Mouse (Mus musculus): ENCODE measurements around the gene Coa4. TPM values are rescaled to one million over a fixed set of nuclear protein-coding genes. Genes with fewer than 3 reads are reported as not detected.
A peak's percentile ranks its signal among the peaks of the same experiment; 100 is the strongest.

Coa4 gene
- polyA plus RNA-seq, 1 experiment from 2014 or later, result 24.4 TPM

DNA sequence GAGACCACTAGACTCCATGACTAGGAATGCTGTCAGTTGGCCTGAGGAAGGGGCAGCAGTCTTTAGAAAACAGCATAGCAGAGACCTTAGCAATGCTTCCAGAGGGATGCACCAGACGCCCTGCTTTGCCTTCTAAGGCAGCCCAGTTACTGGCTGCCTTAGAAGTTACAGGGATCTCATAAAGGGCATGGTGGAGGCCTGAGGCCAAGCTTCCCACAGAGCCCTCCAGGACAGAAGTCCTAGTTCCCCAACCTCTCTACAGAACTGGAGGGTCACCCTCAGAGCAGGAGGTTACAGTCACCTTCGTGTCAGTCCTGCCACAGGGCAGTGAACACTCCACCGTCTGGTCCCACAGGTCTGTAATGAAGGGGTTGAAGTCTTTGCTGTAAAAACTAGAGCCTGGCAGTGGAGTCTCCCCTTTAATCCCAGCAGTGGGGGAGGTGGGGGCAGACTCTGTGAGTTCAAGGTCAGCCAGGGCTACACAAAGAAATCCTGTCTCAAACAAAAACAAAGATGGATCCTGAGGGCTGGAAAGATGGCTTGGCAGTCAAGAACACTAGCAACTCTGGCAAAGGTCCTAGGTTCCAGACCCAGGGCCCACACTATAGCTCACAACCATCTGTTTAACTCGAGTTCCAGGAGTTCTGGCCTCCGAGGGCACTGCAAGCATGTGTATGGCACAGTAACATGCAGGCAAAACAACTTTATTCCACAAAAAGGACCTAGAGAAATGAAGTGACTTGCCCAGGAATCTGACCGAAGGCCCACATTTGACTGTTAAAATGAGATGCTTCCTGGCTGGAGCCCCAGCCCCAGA is 35.6 kb upstream of the Coa4 start:
- Histone ChIP-seq H3K4me2 (no peak overlapping the region), H3K4me3 (ENCODE audit: low read depth, low read length) (no peak overlapping the region), H3K9me3 (replicated peaks; ENCODE audit: control insufficient read depth, low read length) (no peaks in the 10 kb centered on the region), H3K27me3 (ENCODE audit: control insufficient read depth, insufficient read depth, low read length) (no peaks in the 10 kb centered on the region), H3K9ac (ENCODE audit: low read depth, low read length) (0 out of 2 replicates have a peak overlapping the region, but pooled peaks have one; percentile 22), H3K36me3 (ENCODE audit: control insufficient read depth, insufficient read depth, low read length) (peaks cover 22% of the 10 kb centered on the region), H3K27ac (ENCODE audit: low read depth, low read length) (no peak overlapping the region), H3K4me1 (ENCODE audit: control insufficient read depth, insufficient read depth, low read length) (peaks cover 1% of the 10 kb centered on the region)
- no peak for ATAC-seq (replicated peaks; ENCODE audit: insufficient number of reproducible peaks, low FRiP score, low TSS enrichment)
- WGBS (ENCODE audit: insufficient replicate concordance), result 67% methylated on average over 6 of the region's 6 CpGs

DNA sequence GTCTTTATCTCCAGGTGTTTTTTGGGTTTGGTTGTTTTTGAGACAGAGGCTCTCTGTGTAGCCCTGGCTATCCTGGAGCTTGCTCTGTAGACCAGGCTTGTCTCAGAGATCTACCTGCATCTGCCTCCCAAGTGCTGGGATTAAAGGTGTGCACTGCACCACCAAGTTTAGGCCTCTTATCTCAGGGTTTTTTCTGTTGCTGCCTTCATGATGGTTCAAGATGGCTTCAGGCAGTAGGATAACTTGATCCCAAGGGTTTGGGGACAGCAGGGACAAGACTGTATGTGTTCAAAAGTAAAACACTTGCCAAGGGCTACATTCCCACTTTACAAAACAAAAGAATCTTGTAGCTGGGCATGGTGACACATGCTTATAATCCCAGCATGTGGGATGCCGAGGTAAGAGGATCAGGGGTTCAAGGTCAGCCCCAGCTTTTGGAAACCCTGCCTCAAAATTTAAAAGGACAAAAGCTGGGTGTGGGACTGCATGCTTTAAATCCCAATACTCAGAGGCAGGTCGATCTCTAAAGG is 35.0 kb upstream of the Coa4 start:
- ATAC-seq (replicated peaks; ENCODE audit: insufficient number of reproducible peaks, low FRiP score, low TSS enrichment), result no peak
- H3K27ac ChIP-seq (ENCODE audit: low read depth, low read length), result no peak overlapping the region
- peaks cover 20% of the 10 kb centered on the region for H3K36me3 ChIP-seq (ENCODE audit: control insufficient read depth, insufficient read depth, low read length)
- H3K4me2 ChIP-seq, result no peak overlapping the region
- H3K4me1 ChIP-seq (ENCODE audit: control insufficient read depth, insufficient read depth, low read length), result no peaks in the 10 kb centered on the region; the same call in 1 of the 2 replicates
- no peaks in the 10 kb centered on the region for H3K27me3 ChIP-seq (ENCODE audit: control insufficient read depth, insufficient read depth, low read length)
- 66% methylated on average over 2 of the region's 2 CpGs for WGBS (ENCODE audit: insufficient replicate concordance)
- H3K9me3 ChIP-seq (replicated peaks; ENCODE audit: control insufficient read depth, low read length), result no peaks in the 10 kb centered on the region
- no peak overlapping the region for H3K4me3 ChIP-seq (ENCODE audit: low read depth, low read length)
- no peak overlapping the region for H3K9ac ChIP-seq (ENCODE audit: low read depth, low read length)

DNA sequence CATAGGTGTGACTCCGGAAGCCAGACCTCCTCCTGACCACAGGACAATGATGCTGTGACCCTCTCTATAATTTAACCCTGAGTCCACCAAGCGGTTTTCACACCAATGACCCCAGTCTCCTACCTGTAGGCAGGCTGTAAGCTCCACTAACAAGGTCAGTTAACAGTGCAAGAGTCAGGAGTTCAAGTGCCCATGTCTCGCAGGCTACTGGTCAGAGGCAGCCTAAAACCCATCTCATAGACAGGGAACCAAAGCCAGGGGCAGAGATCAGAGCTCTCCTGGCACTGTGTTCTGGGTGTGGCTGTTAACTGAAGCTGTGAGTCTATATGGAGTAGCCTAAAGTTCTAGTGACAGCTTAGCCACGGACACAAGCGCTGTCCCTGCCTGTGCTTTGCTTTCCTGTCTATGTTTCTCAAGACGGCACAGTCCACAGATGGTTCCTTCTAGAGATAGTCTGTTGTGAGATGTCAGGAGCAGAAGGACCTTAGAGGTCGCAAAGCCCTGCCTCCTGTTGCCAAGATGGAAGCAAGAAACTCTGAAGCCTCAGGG is 34.4 kb upstream of the Coa4 start:
- Histone ChIP-seq H3K4me1 (ENCODE audit: control insufficient read depth, insufficient read depth, low read length) (no peaks in the 10 kb centered on the region; the same call in 1 of the 2 replicates), H3K36me3 (ENCODE audit: control insufficient read depth, insufficient read depth, low read length) (peaks cover 17% of the 10 kb centered on the region), H3K4me3 (ENCODE audit: low read depth, low read length) (no peak overlapping the region), H3K9me3 (replicated peaks; ENCODE audit: control insufficient read depth, low read length) (no peaks in the 10 kb centered on the region), H3K27ac (ENCODE audit: low read depth, low read length) (no peak overlapping the region), H3K4me2 (no peak overlapping the region), H3K27me3 (ENCODE audit: control insufficient read depth, insufficient read depth, low read length) (no peaks in the 10 kb centered on the region), H3K9ac (ENCODE audit: low read depth, low read length) (no peak overlapping the region)
- 75% methylated on average over 7 of the region's 7 CpGs for WGBS (ENCODE audit: insufficient replicate concordance)
- ATAC-seq (replicated peaks; ENCODE audit: insufficient number of reproducible peaks, low FRiP score, low TSS enrichment), result no peak

DNA sequence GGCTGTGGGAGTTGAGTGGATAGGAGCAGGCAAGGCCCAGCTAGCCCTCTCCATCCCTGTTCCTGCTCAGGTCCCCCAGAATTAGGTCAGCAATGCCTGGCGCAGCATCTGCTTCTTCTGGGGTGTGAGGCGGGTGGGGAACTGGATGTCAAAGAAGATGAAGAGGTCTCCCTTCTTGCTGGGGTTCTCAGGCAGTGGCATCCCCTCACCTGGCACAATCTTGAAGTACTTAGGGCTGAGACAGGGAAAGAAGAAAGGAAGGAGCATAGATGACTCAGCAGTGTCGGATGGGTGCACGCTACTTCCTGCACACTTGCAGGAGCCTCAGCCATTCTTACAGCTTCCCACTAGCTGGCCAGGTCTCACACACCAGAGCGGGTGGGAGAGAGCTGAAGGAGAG is 33.8 kb upstream of the Coa4 start:
- 80% methylated on average over 5 of the region's 5 CpGs for WGBS (ENCODE audit: insufficient replicate concordance)
- Histone ChIP-seq H3K36me3 (ENCODE audit: control insufficient read depth, insufficient read depth, low read length) (peaks cover 11% of the 10 kb centered on the region), H3K4me3 (ENCODE audit: low read depth, low read length) (no peak overlapping the region)

DNA sequence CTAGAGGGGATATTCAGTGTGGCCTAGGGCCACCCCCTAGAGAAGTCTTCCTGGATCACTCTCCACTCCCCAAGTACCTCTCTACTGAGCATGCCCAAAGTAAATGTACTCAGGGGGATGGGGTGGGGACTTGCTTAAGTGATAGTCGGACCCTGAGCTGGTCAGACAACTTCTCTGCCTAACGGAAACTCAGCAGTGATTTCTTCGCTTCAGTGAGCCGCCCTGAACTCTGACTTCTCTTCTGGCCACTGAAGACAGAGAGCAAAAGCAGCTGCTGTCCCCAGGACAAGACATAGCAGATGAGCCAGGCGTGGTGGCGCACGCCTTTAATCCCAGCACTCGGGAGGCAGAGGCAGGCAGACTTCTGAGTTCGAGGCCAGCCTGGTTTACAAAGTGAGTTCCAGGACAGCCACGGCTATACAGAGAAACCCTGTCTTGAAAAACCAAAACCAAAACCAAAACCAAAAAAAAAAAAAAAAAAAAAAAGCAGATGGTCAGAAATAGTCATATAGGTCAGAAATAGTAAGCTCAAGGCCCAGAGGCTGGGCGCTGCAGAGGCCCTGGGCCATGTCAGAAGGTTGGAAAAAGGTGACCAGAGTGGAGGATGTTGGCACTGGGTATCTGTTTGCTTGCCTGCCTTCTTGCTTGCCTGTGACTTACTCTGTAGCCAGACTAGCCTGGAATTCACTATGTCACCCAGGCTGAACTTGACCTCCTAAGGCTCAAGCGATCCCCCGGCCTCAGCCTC is 32.0 kb upstream of the Coa4 start:
- Histone ChIP-seq H3K4me1 (ENCODE audit: control insufficient read depth, insufficient read depth, low read length) (no peaks in the 10 kb centered on the region; the same call in 1 of the 2 replicates), H3K36me3 (ENCODE audit: control insufficient read depth, insufficient read depth, low read length) (peaks cover 3% of the 10 kb centered on the region), H3K27me3 (ENCODE audit: control insufficient read depth, insufficient read depth, low read length) (no peaks in the 10 kb centered on the region), H3K9ac (ENCODE audit: low read depth, low read length) (no peak overlapping the region), H3K4me3 (ENCODE audit: low read depth, low read length) (no peak overlapping the region), H3K4me2 (no peak overlapping the region), H3K9me3 (replicated peaks; ENCODE audit: control insufficient read depth, low read length) (no peaks in the 10 kb centered on the region), H3K27ac (ENCODE audit: low read depth, low read length) (no peak overlapping the region)
- 83% methylated on average over 13 of the region's 13 CpGs for WGBS (ENCODE audit: insufficient replicate concordance)
- no peak for ATAC-seq (replicated peaks; ENCODE audit: insufficient number of reproducible peaks, low FRiP score, low TSS enrichment)

More for the DNA sequence above, 33.8 kb upstream of the Coa4 start:
- no peak overlapping the region for H3K27ac ChIP-seq (ENCODE audit: low read depth, low read length)
- no peak overlapping the region for H3K9ac ChIP-seq (ENCODE audit: low read depth, low read length)
- H3K4me1 ChIP-seq (ENCODE audit: control insufficient read depth, insufficient read depth, low read length), result no peaks in the 10 kb centered on the region; the same call in 1 of the 2 replicates
- no peaks in the 10 kb centered on the region for H3K9me3 ChIP-seq (replicated peaks; ENCODE audit: control insufficient read depth, low read length)
- ATAC-seq (replicated peaks; ENCODE audit: insufficient number of reproducible peaks, low FRiP score, low TSS enrichment), result no peak
- no peaks in the 10 kb centered on the region for H3K27me3 ChIP-seq (ENCODE audit: control insufficient read depth, insufficient read depth, low read length)
- no peak overlapping the region for H3K4me2 ChIP-seq

DNA sequence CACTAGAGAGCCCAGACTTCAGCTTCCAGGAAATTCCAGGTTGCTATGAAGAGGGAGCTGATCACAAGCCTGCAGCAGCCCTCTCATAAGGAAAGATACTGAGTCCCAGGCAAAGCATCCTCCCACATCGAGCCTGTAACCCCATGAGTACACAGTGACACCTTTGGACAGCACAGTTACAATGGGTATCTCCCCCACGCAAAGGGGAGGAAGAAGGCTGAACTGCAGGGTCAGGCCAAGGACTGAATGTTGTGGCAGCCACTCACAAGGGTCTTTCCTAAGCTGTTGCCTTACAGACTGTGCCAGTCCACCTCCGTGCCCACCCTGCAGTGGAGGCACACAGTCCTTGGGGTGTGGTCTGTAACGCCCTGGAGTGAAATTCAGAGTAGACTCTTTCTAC is 30.4 kb upstream of the Coa4 start:
- Histone ChIP-seq H3K9ac (ENCODE audit: low read depth, low read length) (no peak overlapping the region), H3K4me2 (no peak overlapping the region), H3K27me3 (ENCODE audit: control insufficient read depth, insufficient read depth, low read length) (no peaks in the 10 kb centered on the region), H3K9me3 (replicated peaks; ENCODE audit: control insufficient read depth, low read length) (no peaks in the 10 kb centered on the region), H3K4me1 (ENCODE audit: control insufficient read depth, insufficient read depth, low read length) (no peaks in the 10 kb centered on the region; the same call in 1 of the 2 replicates), H3K36me3 (ENCODE audit: control insufficient read depth, insufficient read depth, low read length) (no peaks in the 10 kb centered on the region; the same call in 1 of the 2 replicates), H3K4me3 (ENCODE audit: low read depth, low read length) (no peak overlapping the region), H3K27ac (ENCODE audit: low read depth, low read length) (no peak overlapping the region)
- ATAC-seq (replicated peaks; ENCODE audit: insufficient number of reproducible peaks, low FRiP score, low TSS enrichment), result no peak
- 87% methylated on average over 4 of the region's 4 CpGs for WGBS (ENCODE audit: insufficient replicate concordance)

DNA sequence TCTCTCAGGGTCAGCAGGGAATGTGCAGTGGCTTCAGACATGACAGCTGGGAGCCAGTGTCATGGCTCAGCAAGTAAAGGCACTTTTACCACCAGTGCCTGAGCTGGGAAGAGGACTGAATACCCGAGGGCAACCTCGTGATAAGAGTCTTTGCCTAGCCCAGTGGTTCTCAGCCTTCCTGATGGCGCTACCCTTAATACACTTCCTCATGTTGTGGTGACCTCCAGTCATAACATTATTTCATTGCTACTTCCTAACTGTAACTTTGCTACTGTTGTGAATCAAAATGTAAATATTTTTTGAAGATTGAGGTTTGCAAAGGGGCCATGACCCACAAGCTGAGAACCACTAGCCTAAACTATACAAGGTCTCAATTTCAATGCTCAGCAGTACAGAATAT is 28.2 kb upstream of the Coa4 start:
- Histone ChIP-seq H3K9ac (ENCODE audit: low read depth, low read length) (no peak overlapping the region), H3K9me3 (replicated peaks; ENCODE audit: control insufficient read depth, low read length) (no peaks in the 10 kb centered on the region)
- WGBS (ENCODE audit: insufficient replicate concordance), result 46% methylated on average over 3 of the region's 3 CpGs

DNA sequence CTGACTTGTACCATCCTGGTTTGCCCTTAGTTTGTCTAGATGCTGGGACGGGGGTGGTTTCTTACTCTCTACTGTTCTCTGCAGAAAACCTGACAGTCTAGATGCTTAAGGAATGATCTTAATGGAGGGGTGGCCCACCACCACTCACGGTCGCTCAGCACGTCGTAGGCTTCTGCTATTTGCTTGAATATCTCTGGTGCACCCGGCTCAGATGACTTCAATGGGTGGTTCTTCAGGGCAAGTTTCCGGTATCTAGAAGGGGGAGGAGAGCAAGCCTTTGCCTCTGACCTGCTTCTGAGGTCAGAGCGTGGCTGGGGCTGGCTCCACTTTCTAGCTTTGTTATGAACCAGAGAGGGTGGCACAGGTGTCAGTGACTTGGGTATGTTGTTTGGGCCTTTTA is 25.3 kb upstream of the Coa4 start:
- Histone ChIP-seq H3K36me3 (ENCODE audit: control insufficient read depth, insufficient read depth, low read length) (no peaks in the 10 kb centered on the region), H3K9me3 (replicated peaks; ENCODE audit: control insufficient read depth, low read length) (no peaks in the 10 kb centered on the region), H3K9ac (ENCODE audit: low read depth, low read length) (no peak overlapping the region), H3K4me3 (ENCODE audit: low read depth, low read length) (no peak overlapping the region), H3K4me1 (ENCODE audit: control insufficient read depth, insufficient read depth, low read length) (no peaks in the 10 kb centered on the region), H3K4me2 (no peak overlapping the region), H3K27ac (ENCODE audit: low read depth, low read length) (no peak overlapping the region), H3K27me3 (ENCODE audit: control insufficient read depth, insufficient read depth, low read length) (no peaks in the 10 kb centered on the region)
- no peak for ATAC-seq (replicated peaks; ENCODE audit: insufficient number of reproducible peaks, low FRiP score, low TSS enrichment)
- WGBS (ENCODE audit: insufficient replicate concordance), result 57% methylated on average over 8 of the region's 8 CpGs

More for the DNA sequence above, 28.2 kb upstream of the Coa4 start:
- H3K27ac ChIP-seq (ENCODE audit: low read depth, low read length), result no peak overlapping the region
- no peaks in the 10 kb centered on the region for H3K27me3 ChIP-seq (ENCODE audit: control insufficient read depth, insufficient read depth, low read length)
- H3K4me1 ChIP-seq (ENCODE audit: control insufficient read depth, insufficient read depth, low read length), result no peaks in the 10 kb centered on the region
- no peak for ATAC-seq (replicated peaks; ENCODE audit: insufficient number of reproducible peaks, low FRiP score, low TSS enrichment)
- H3K4me3 ChIP-seq (ENCODE audit: low read depth, low read length), result no peak overlapping the region
- H3K4me2 ChIP-seq, result no peak overlapping the region
- H3K36me3 ChIP-seq (ENCODE audit: control insufficient read depth, insufficient read depth, low read length), result no peaks in the 10 kb centered on the region
